Mouse (Mus musculus) cerebellum, adult 2 months (tissue): ENCODE measurements around the gene Klhl2.

Experiments
- CTCF ChIP-seq: fragments of 200-500 bp; IDR thresholded peaks from 2 replicates; pipeline ENCODE4 v1.5.1; 2011; ENCODE audit warnings: low read depth, mild to moderate bottlenecking, control low read depth, low read length, moderate library complexity, borderline replicate concordance; ENCODE audit not compliant: insufficient read depth
- POLR2A ChIP-seq: fragments of 200-500 bp; IDR thresholded peaks from 2 replicates; pipeline ENCODE4 v1.6.1; 2011; ENCODE audit warnings: low read length, control low read depth, borderline replicate concordance; ENCODE audit not compliant: insufficient read depth

DNA sequence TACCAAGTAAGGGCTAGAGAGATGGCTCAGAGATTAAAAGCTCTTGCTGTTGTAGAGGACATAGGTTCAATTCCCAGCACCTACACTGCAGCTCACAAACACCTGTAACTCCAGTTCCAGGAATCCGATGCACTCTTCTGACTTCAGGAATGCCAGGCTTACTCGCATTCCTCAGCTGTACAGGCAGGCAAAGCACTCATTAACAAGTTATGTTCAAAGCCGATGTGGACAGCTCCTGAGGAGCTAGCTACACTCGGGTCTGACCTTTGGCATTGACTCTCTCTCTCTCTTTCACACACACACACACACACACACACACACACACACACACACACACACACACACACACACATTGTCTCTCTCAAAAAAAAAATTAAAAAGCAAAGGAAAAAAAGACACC is 48.9 kb upstream of the Klhl2 start:
- no peak for TF ChIP-seq CTCF
- no peak for TF ChIP-seq POLR2A
